Mouse (Mus musculus): ENCODE measurements around the gene Znrf2. TPM values are rescaled to one million over a fixed set of nuclear protein-coding genes. Genes with fewer than 3 reads are reported as not detected.
"Not testable (repeated sequence)": the region's sequence is repeated elsewhere in the genome, so short reads cannot be mapped to it uniquely, and the experiment has no call there.

The Znrf2 gene
- polyA plus RNA-seq, 1 experiment from 2014 or later: 17.4 TPM

GRCm38 (mm10) chr6:54819746-54820145 lies 3.0 kb downstream of the Znrf2 start:
- no peak for TF ChIP-seq CTCF (IDR thresholded peaks at IDR 0.05)
- CTCF ChIA-PET: interaction anchor here (0.7 to 2.1 kb wide), 4 partner anchors 10 to 68 kb away, joined by 3 to 12 read pairs (median 3); no protein-coding TSS in a partner anchor
- no peak for ATAC-seq
- in situ Hi-C loops (cut with MboI; ENCODE audit: low pct_unique_long_range_greater_than_20kb): loop anchor here (5.0 to 10.0 kb wide), 3 partner anchors 43 to 115 kb away; no protein-coding TSS in a partner anchor
- POLR2A ChIA-PET: no interaction called here
- no peak for DNase-seq (ENCODE audit: low read depth, low spot score)
- H3K27me3 ChIP-seq: no peaks in the 10 kb centered on the region

GRCm38 (mm10) chr6:54822348-54822747 lies 5.6 kb downstream of the Znrf2 start:
- in situ Hi-C loops (cut with MboI; ENCODE audit: low pct_unique_long_range_greater_than_20kb): no loop called here
- TF ChIP-seq CTCF (IDR thresholded peaks at IDR 0.05): no peak
- POLR2A ChIA-PET: interaction anchor here (0.6 kb wide), 1 partner anchor 196 kb away, joined by 5 read pairs; no protein-coding TSS in a partner anchor
- no peak for ATAC-seq
- DNase-seq (ENCODE audit: low read depth, low spot score): no peak
- CTCF ChIA-PET: no interaction called here
- H3K27me3 ChIP-seq: no peaks in the 10 kb centered on the region

GRCm38 (mm10) chr6:54824561-54824960 lies 7.8 kb downstream of the Znrf2 start:
- in situ Hi-C loops (cut with MboI; ENCODE audit: low pct_unique_long_range_greater_than_20kb); ATAC-seq; H3K27me3 ChIP-seq; DNase-seq (ENCODE audit: low read depth, low spot score); POLR2A ChIA-PET; CTCF ChIA-PET: not testable (repeated sequence)

GRCm38 (mm10) chr6:54827481-54827880 lies 10.8 kb downstream of the Znrf2 start:
- DNase-seq (ENCODE audit: low read depth, low spot score) (no peak), ATAC-seq (no peak)
- H3K27me3 ChIP-seq: no peaks in the 10 kb centered on the region
- in situ Hi-C loops (cut with MboI; ENCODE audit: low pct_unique_long_range_greater_than_20kb): no loop called here
- CTCF ChIA-PET: no interaction called here
- POLR2A ChIA-PET: no interaction called here
- TF ChIP-seq CTCF (IDR thresholded peaks at IDR 0.05): no peak

GRCm38 (mm10) chr6:54828274-54828673 lies 11.6 kb downstream of the Znrf2 start:
- POLR2A ChIA-PET: no interaction called here
- no peak for DNase-seq (ENCODE audit: low read depth, low spot score)
- in situ Hi-C loops (cut with MboI; ENCODE audit: low pct_unique_long_range_greater_than_20kb): no loop called here
- no peak for ATAC-seq
- CTCF ChIA-PET: interaction anchor here (0.8 to 2.9 kb wide), 3 partner anchors 8 to 41 kb away, joined by 3 to 12 read pairs (median 4); no protein-coding TSS in a partner anchor
- H3K27me3 ChIP-seq: no peaks in the 10 kb centered on the region
- TF ChIP-seq CTCF (IDR thresholded peaks at IDR 0.05): no peak

GRCm38 (mm10) chr6:54830048-54830772 lies 13.5 kb downstream of the Znrf2 start:
- no peak for ATAC-seq
- in situ Hi-C loops (cut with MboI; ENCODE audit: low pct_unique_long_range_greater_than_20kb): no loop called here
- ChIA-PET CTCF (interaction anchor here (0.5 to 2.9 kb wide), 6 partner anchors 10 to 174 kb away, joined by 3 to 12 read pairs (median 3); no protein-coding TSS in a partner anchor), POLR2A (interaction anchor here (1.0 to 1.3 kb wide), 2 partner anchors 11 to 13 kb away, joined by 3 read pairs; no protein-coding TSS in a partner anchor)
- no peak for DNase-seq (ENCODE audit: low read depth, low spot score)
- no peaks in the 10 kb centered on the region for H3K27me3 ChIP-seq
- no peak for TF ChIP-seq CTCF (IDR thresholded peaks at IDR 0.05)

- in situ Hi-C loops (cut with MboI; ENCODE audit: low pct_unique_long_range_greater_than_20kb): no loop called here
- ChIA-PET CTCF (interaction anchor here (1.4 to 2.9 kb wide), 5 partner anchors 10 to 22 kb away, joined by 3 to 12 read pairs (median 3); no protein-coding TSS in a partner anchor), POLR2A (interaction anchor here (1.0 to 1.3 kb wide), 2 partner anchors 12 to 14 kb away, joined by 3 read pairs; no protein-coding TSS in a partner anchor)
- TF ChIP-seq CTCF (IDR thresholded peaks at IDR 0.05): no peak
- no peaks in the 10 kb centered on the region for H3K27me3 ChIP-seq
- DNase-seq (ENCODE audit: low read depth, low spot score): no peak
- ATAC-seq: peak; percentile 39
These were observed 14.5 kb downstream of the Znrf2 start for GRCm38 (mm10) chr6:54831069-54831720.

GRCm38 (mm10) chr6:54833427-54833826 lies 16.7 kb downstream of the Znrf2 start:
- POLR2A ChIA-PET: interaction anchor here (1.2 kb wide), 1 partner anchor 9 kb away, joined by 3 read pairs; no protein-coding TSS in a partner anchor
- in situ Hi-C loops (cut with MboI; ENCODE audit: low pct_unique_long_range_greater_than_20kb): no loop called here
- no peak for TF ChIP-seq CTCF (IDR thresholded peaks at IDR 0.05)
- ATAC-seq (no peak), DNase-seq (ENCODE audit: low read depth, low spot score) (no peak)
- CTCF ChIA-PET: interaction anchor here (1.0 to 1.6 kb wide), 2 partner anchors 9 kb away, joined by 3 to 8 read pairs; no protein-coding TSS in a partner anchor
- no peaks in the 10 kb centered on the region for H3K27me3 ChIP-seq

GRCm38 (mm10) chr6:54836666-54837065 lies 19.9 kb downstream of the Znrf2 start:
- peak; percentile 83 for ATAC-seq
- CTCF ChIA-PET: interaction anchor here (1.3 kb wide), 1 partner anchor 18 kb away, joined by 5 read pairs; no protein-coding TSS in a partner anchor
- no peaks in the 10 kb centered on the region for H3K27me3 ChIP-seq
- in situ Hi-C loops (cut with MboI; ENCODE audit: low pct_unique_long_range_greater_than_20kb): no loop called here
- POLR2A ChIA-PET: no interaction called here
- no peak for DNase-seq (ENCODE audit: low read depth, low spot score)
- no peak for TF ChIP-seq CTCF (IDR thresholded peaks at IDR 0.05)

GRCm38 (mm10) chr6:54841399-54841798 lies 24.7 kb downstream of the Znrf2 start:
- in situ Hi-C loops (cut with MboI; ENCODE audit: low pct_unique_long_range_greater_than_20kb): no loop called here
- H3K27me3 ChIP-seq: no peaks in the 10 kb centered on the region
- no peak for TF ChIP-seq CTCF (IDR thresholded peaks at IDR 0.05)
- POLR2A ChIA-PET: no interaction called here
- DNase-seq (ENCODE audit: low read depth, low spot score) (no peak), ATAC-seq (no peak)
- CTCF ChIA-PET: interaction anchor here (2.4 kb wide), 1 partner anchor 11 kb away, joined by 7 read pairs; no protein-coding TSS in a partner anchor

All from Patski (cell line).